Mouse (Mus musculus): ENCODE data around the gene Map7d2. TPM values are rescaled to one million over a fixed set of nuclear protein-coding genes. Genes with fewer than 3 reads are reported as not detected.

Map7d2 gene
- polyA plus RNA-seq (2012; rRNA removed) = 9.5 and 11.1 TPM in 2 replicates

GRCm38 (mm10) chrX:159414130-159414828, at the start of gene Map7d2:
Gene Map7d2 (plus strand): TSS chrX:159414572.

GRCm38 (mm10) chrX:159371831-159372752, 42.3 kb upstream of the Map7d2 start, which contains the start of gene Eif1ax:
Gene Eif1ax (plus strand): TSS chrX:159372178.

GRCm38 (mm10) chrX:159526388-159526787, 112.0 kb downstream of the Map7d2 start, which contains the start of gene Bclaf3:
Gene Bclaf3 (plus strand): TSS chrX:159526688.

Other genes with a start within 250 kb of the Map7d2 start
- gene Rps6ka3, start 204.3 kb upstream of the Map7d2 start, polyA plus RNA-seq (2012; rRNA removed) = 21.5 and 24.8 TPM in 2 replicates
- gene Eif1ax, start 42.4 kb upstream of the Map7d2 start, polyA plus RNA-seq (2012; rRNA removed) = 95.4 and 127 TPM in 2 replicates
- 24.9 and 28.4 TPM in 2 replicates for gene Bclaf3, start 112.1 kb downstream of the Map7d2 start, polyA plus RNA-seq (2012; rRNA removed)
- gene Sh3kbp1, start 212.7 kb downstream of the Map7d2 start, polyA plus RNA-seq (2012; rRNA removed) = 27.5 and 28.2 TPM in 2 replicates